Mouse (Mus musculus) neural tube, embryonic 14.5 days (tissue): ENCODE data around the gene Smyd3. TPM values are rescaled to one million over a fixed set of nuclear protein-coding genes. Genes with fewer than 3 reads are reported as not detected.
"Not testable (repeated sequence)": the region's sequence is repeated elsewhere in the genome, so short reads cannot be mapped to it uniquely, and the experiment has no call there.

Experiments used
- ATAC-seq: fragments of 200-750 bp; cut with Nextera tagmentation; 2 replicates; pipeline ENCODE4 v1.8.0; 2017; ENCODE audit warnings: low read depth, mild to moderate bottlenecking, moderate TSS enrichment, moderate library complexity
- H3K27ac ChIP-seq: fragments of 300-500 bp; sonication (generic); 2 replicates; pipeline ENCODE4 v1.5.1; 2014; ENCODE audit warnings: low read depth, mild to moderate bottlenecking, control low read depth, low read length, moderate library complexity, mixed read lengths
- H3K27me3 ChIP-seq: fragments of 300-500 bp; sonication (generic); 2 replicates; pipeline ENCODE4 v1.6.1; 2014; ENCODE audit warnings: low read length; ENCODE audit not compliant: control insufficient read depth, insufficient read depth
- H3K36me3 ChIP-seq: fragments of 300-500 bp; sonication (generic); 2 replicates; pipeline ENCODE4 v1.6.1; 2014; ENCODE audit warnings: low read length, mixed read lengths; ENCODE audit not compliant: control insufficient read depth, insufficient read depth
- H3K4me1 ChIP-seq: fragments of 300-500 bp; sonication (generic); 2 replicates; pipeline ENCODE4 v1.6.1; 2014; ENCODE audit warnings: low read length; ENCODE audit not compliant: control insufficient read depth, insufficient read depth
- H3K4me2 ChIP-seq: fragments of 300-500 bp; sonication (generic); 2 replicates; pipeline ENCODE4 v1.6.1; 2014; ENCODE audit warnings: mild to moderate bottlenecking, low read depth, low read length, control low read depth
- H3K4me3 ChIP-seq: fragments of 300-500 bp; sonication (generic); 2 replicates; pipeline ENCODE4 v1.5.1; 2014; ENCODE audit warnings: low read depth, low read length, control low read depth, mixed read lengths
- H3K9ac ChIP-seq: fragments of 300-500 bp; sonication (generic); replicated peaks from 2 replicates; pipeline ENCODE4 v1.6.1; 2014; ENCODE audit warnings: low read depth, mild to moderate bottlenecking, control low read depth, low read length, mixed read lengths
- H3K9me3 ChIP-seq: fragments of 300-500 bp; sonication (generic); 2 replicates; pipeline ENCODE4 v1.6.1; 2016; ENCODE audit warnings: low read length; ENCODE audit not compliant: control insufficient read depth
- WGBS: fragments of 180-500 bp; shearing (Covaris S2); extraction: QIAGEN DNeasy Blood & Tissue Kit; methylation state at CpG from one replicate; pipeline ENCODE4 v1.1.7; 2014; 5-methylcytosine and 5-hydroxymethylcytosine counted together
- polyA plus RNA-seq: library from polyadenylated mRNA; unstranded; fragments of >200 nt; fragmentation: Nextera tagmentation; extraction: Ambion mirVana; gene quantifications from 2 replicates; pipeline ENCODE4 v1.2.1, GENCODE M21; 2014

The Smyd3 gene
- polyA plus RNA-seq, 1 experiment from 2014 or later: 25.6 TPM

- not testable (repeated sequence) for H3K4me3 ChIP-seq, ATAC-seq, H3K27ac ChIP-seq, H3K4me1 ChIP-seq, H3K36me3 ChIP-seq, H3K4me2 ChIP-seq, H3K27me3 ChIP-seq, H3K9ac ChIP-seq, H3K9me3 ChIP-seq
- WGBS: 89% methylated on average over 5 of the region's 5 CpGs
Observed at GRCm38 (mm10) chr1:179164219-179164618, 353.6 kb downstream of the Smyd3 start.

GRCm38 (mm10) chr1:179162752-179163151, 355.1 kb downstream of the Smyd3 start:
- not testable (repeated sequence) for H3K4me3 ChIP-seq, ATAC-seq, H3K9ac ChIP-seq, H3K4me1 ChIP-seq, H3K27ac ChIP-seq, H3K36me3 ChIP-seq, H3K4me2 ChIP-seq, H3K9me3 ChIP-seq, H3K27me3 ChIP-seq
- 92% methylated on average over 1 of the region's 1 CpGs for WGBS

DNA sequence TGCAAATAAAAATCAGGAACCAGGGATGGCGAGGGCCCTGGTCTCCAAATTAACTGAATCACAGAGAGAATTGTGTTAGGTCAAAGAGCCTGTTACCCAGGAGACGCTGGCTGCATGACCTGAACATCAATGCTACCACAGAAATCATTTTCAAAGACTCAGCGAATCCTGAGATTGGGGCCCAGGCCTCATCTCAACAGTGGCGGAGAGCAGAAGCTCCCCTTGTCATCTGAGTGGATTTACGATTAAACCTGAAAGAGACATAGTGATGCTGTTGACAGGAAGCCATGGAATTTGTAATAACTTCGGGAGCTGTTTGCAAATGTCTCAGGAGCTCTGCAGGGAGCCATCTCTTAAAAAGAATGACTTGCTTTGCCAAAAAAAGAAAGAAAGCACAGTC, 355.9 kb downstream of the Smyd3 start:
- no peaks in the 10 kb centered on the region for H3K36me3 ChIP-seq
- no peak overlapping the region for H3K4me3 ChIP-seq
- no peaks in the 10 kb centered on the region for H3K27me3 ChIP-seq
- H3K9me3 ChIP-seq: no peaks in the 10 kb centered on the region
- H3K9ac ChIP-seq: no peak overlapping the region
- 13% methylated on average over 6 of the region's 6 CpGs for WGBS
- peaks cover 5% of the 10 kb centered on the region; the same call in 1 of the 2 replicates for H3K4me1 ChIP-seq
- no peak for ATAC-seq
- no peak overlapping the region for H3K4me2 ChIP-seq
- no peak overlapping the region for H3K27ac ChIP-seq

DNA sequence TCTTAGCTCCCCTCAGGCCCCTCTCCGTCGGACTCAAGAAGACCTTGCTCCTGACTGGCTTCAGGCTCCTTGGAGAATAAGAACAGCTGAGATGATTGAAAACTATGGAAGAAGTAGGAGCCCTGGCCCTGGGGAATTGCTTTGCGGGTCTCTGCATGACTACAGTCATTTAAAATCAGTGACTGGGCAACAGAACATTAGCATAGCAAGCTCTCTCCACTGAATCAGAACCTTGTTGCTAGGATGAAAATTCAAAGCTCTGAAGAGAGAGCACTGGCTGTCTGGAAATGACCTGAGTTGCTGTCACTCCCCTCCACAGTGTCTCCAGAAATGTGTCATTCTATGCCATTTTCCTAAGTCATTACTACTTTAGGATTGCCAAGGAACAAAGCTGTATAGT, 357.1 kb downstream of the Smyd3 start:
- Histone ChIP-seq H3K27me3 (no peaks in the 10 kb centered on the region), H3K4me1 (peaks cover 5% of the 10 kb centered on the region; the same call in 1 of the 2 replicates), H3K27ac (no peak overlapping the region), H3K9ac (no peak overlapping the region), H3K4me2 (no peak overlapping the region), H3K36me3 (no peaks in the 10 kb centered on the region), H3K9me3 (no peaks in the 10 kb centered on the region), H3K4me3 (no peak overlapping the region)
- 0 out of 2 replicates have a peak, but pooled peaks have one; percentile 31 for ATAC-seq
- WGBS: 22% methylated on average over 3 of the region's 3 CpGs

DNA sequence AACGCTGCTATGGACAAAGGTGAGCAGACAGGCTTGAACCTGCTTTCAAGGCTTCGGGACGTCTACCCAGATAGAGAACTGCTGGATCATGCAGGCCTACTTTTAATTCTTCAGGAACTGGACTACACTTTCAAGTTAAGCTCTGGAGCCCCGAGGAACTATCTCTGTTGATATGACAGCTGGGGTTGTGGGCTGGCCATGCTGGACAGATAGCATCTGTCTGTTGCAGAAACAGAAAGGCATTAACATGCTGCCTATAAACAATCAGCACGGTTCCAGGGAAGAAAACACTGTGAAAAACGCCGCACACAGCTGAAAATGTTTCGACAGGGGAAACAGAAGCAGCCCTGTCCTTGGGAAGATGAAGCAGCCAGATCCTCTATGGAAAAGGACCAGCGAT, 365.5 kb downstream of the Smyd3 start:
- H3K27ac ChIP-seq: no peak overlapping the region
- H3K27me3 ChIP-seq: no peaks in the 10 kb centered on the region
- H3K9ac ChIP-seq: no peak overlapping the region
- H3K4me3 ChIP-seq: no peak overlapping the region
- no peaks in the 10 kb centered on the region for H3K36me3 ChIP-seq
- no peaks in the 10 kb centered on the region for H3K9me3 ChIP-seq
- no peak for ATAC-seq
- H3K4me2 ChIP-seq: no peak overlapping the region
- 77% methylated on average over 9 of the region's 9 CpGs for WGBS
- H3K4me1 ChIP-seq: no peaks in the 10 kb centered on the region

GRCm38 (mm10) chr1:179151275-179151674, 366.6 kb downstream of the Smyd3 start:
- no peak overlapping the region for H3K4me3 ChIP-seq
- H3K9me3 ChIP-seq: no peaks in the 10 kb centered on the region
- 68% methylated on average over 2 of the region's 2 CpGs for WGBS
- no peaks in the 10 kb centered on the region for H3K4me1 ChIP-seq
- H3K27ac ChIP-seq: no peak overlapping the region
- ATAC-seq: no peak
- no peaks in the 10 kb centered on the region for H3K36me3 ChIP-seq
- no peak overlapping the region for H3K4me2 ChIP-seq
- H3K27me3 ChIP-seq: no peaks in the 10 kb centered on the region
- no peak overlapping the region for H3K9ac ChIP-seq

DNA sequence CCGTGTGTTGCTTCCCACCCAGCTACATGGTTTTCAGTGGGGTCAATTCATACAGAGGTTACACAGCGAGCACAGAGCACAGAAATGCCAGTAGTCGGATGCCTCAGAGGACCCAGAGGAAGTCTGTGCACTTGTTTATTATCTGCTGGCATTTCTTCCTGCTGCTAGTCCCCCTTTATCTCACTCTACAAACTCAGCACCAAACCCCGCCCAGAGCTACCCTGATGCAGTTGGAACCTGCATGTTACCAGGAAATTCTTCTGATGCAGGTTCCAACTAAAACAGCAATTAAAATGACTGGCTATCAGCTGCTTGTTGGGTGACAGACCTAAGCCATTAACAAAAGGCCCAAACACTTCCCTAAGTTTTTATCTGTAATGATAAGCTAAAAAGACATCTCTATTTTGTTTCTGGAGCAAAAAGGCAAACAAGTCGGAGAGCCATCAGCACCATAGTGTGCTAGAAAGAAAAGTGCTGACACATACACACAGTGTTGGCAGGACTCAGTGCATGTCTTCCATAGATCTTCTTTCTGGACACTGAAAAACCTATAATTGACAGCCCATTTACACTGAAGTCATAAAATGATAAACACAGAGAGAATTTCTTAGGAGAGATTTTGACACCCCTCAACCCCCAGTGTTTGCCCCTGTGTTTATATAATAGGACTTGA, 368.2 kb downstream of the Smyd3 start:
- no peak for ATAC-seq
- 75% methylated on average over 5 of the region's 5 CpGs for WGBS

GRCm38 (mm10) chr1:179146730-179147167, 371.1 kb downstream of the Smyd3 start:
- no peak for ATAC-seq
- H3K27me3 ChIP-seq: 0 out of 2 replicates have a peak, but pooled peaks cover 2% of the 10 kb centered on the region
- 58% methylated on average over 9 of the region's 9 CpGs for WGBS

More for the DNA sequence above, 368.2 kb downstream of the Smyd3 start:
- Histone ChIP-seq H3K9me3 (no peaks in the 10 kb centered on the region), H3K36me3 (no peaks in the 10 kb centered on the region), H3K27ac (no peak overlapping the region), H3K9ac (no peak overlapping the region), H3K4me3 (no peak overlapping the region), H3K4me2 (no peak overlapping the region), H3K4me1 (no peaks in the 10 kb centered on the region), H3K27me3 (0 out of 2 replicates have a peak, but pooled peaks cover 2% of the 10 kb centered on the region)

DNA sequence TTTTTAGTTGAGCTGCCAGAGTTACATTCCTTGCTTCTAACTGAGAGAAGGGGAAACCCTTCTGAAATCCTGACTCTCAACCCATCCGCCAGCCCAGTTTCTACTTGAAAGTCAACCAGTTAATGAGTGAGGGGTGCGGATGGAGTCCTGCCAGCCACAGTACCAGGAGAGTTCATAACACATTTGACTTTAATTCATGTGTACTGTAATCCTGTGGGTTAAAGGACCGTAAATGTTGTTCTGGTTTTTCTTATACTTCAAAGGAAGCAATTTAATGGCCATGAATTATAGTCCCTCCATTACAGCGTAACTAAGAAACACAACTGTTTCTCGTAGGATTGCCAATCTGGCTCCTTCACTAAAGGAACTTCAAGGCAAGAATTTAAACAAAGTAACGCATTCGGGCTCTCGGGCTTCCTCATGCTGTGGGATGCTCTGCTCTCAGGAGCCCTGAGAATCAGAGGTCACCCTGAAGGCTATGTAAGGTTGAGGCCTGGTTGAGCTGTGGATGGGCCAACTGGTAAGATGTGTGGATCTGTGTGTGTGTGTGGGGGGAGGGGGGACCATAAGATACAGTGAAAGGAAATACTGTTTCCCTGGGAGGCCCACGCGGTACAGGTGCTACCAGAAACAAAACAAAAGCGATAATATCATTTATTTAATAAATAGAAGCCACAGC, 374.5 kb downstream of the Smyd3 start:
- H3K9ac ChIP-seq: no peak overlapping the region
- WGBS: 38% methylated on average over 11 of the region's 11 CpGs
- H3K36me3 ChIP-seq: no peaks in the 10 kb centered on the region
- peak; percentile 42; the same call in 1 of the 2 replicates for ATAC-seq
- H3K27me3 ChIP-seq: 0 out of 2 replicates have a peak, but pooled peaks cover 2% of the 10 kb centered on the region
- H3K4me1 ChIP-seq: 0 out of 2 replicates have a peak, but pooled peaks cover 4% of the 10 kb centered on the region
- H3K4me2 ChIP-seq: no peak overlapping the region
- no peak overlapping the region for H3K4me3 ChIP-seq
- H3K9me3 ChIP-seq: no peaks in the 10 kb centered on the region
- H3K27ac ChIP-seq: no peak overlapping the region

More at GRCm38 (mm10) chr1:179146730-179147167, 371.1 kb downstream of the Smyd3 start:
- Histone ChIP-seq H3K36me3 (no peaks in the 10 kb centered on the region), H3K9ac (no peak overlapping the region), H3K4me1 (0 out of 2 replicates have a peak, but pooled peaks cover 4% of the 10 kb centered on the region), H3K4me2 (no peak overlapping the region), H3K4me3 (no peak overlapping the region), H3K9me3 (no peaks in the 10 kb centered on the region), H3K27ac (no peak overlapping the region)
